Mouse (Mus musculus) MEL (cell line): ENCODE data around the gene Hgd.

Source experiments
- CTCF ChIP-seq, 3 experiments: IDR thresholded peaks in 2 of 3; conservative IDR thresholded peaks in 1 of 3; 2 replicates each; pipeline ENCODE4 v1.5.1; 2011 to 2012; ENCODE audit warnings: low read length in 3 of 3, low read depth in 2 of 3, mild to moderate bottlenecking in 2 of 3, improper control_type of control experiment in 1 of 3, inconsistent platforms in 1 of 3, mixed read lengths in 1 of 3, moderate library complexity in 1 of 3; ENCODE audit not compliant: control insufficient read depth in 1 of 3, insufficient read depth in 1 of 3, poor library complexity in 1 of 3, severe bottlenecking in 1 of 3
- POLR2A ChIP-seq, 2 experiments: IDR thresholded peaks; 2 replicates each; pipeline ENCODE4 v1.6.1; 2011 to 2012; ENCODE audit warnings: low read length in 2 of 2, mild to moderate bottlenecking in 2 of 2, control low read depth in 1 of 2, improper control_type of control experiment in 1 of 2, low read depth in 1 of 2, moderate library complexity in 1 of 2; ENCODE audit not compliant: control insufficient read depth in 1 of 2, insufficient read depth in 1 of 2, poor library complexity in 1 of 2

GRCm38 (mm10) chr16:37612013-37612412, 32.1 kb downstream of the Hgd start:
- TF ChIP-seq POLR2A (IDR thresholded peaks at IDR 0.05; ENCODE audit: control insufficient read depth in 1 of 2, insufficient read depth in 1 of 2, low read depth in 1 of 2, low read length in 2 of 2, poor library complexity in 1 of 2) (no peak), CTCF (IDR thresholded peaks at IDR 0.05 in 2 of 3, conservative IDR thresholded peaks at IDR 0.05 in 1 of 3; ENCODE audit: control insufficient read depth in 1 of 3, insufficient read depth in 1 of 3, low read depth in 2 of 3, low read length in 3 of 3, poor library complexity in 1 of 3, severe bottlenecking in 1 of 3) (no peak)
